Mouse (Mus musculus) neural tube, embryonic 10.5 days (tissue): ENCODE data around the gene Lypla2.
A peak's percentile ranks its signal among the peaks of the same experiment; 100 is the strongest.

Experiments
- DNase-seq: peaks from one replicate; pipeline ENCODE4 v3.0.0-alpha.2; 2017; ENCODE audit warnings: low spot score; ENCODE audit errors: extremely low spot score

Lypla2 gene

GRCm38 (mm10) chr4:135921257-135922120 is 50.9 kb downstream of the Lypla2 start:
- DNase-seq, result peak; percentile 38

DNA sequence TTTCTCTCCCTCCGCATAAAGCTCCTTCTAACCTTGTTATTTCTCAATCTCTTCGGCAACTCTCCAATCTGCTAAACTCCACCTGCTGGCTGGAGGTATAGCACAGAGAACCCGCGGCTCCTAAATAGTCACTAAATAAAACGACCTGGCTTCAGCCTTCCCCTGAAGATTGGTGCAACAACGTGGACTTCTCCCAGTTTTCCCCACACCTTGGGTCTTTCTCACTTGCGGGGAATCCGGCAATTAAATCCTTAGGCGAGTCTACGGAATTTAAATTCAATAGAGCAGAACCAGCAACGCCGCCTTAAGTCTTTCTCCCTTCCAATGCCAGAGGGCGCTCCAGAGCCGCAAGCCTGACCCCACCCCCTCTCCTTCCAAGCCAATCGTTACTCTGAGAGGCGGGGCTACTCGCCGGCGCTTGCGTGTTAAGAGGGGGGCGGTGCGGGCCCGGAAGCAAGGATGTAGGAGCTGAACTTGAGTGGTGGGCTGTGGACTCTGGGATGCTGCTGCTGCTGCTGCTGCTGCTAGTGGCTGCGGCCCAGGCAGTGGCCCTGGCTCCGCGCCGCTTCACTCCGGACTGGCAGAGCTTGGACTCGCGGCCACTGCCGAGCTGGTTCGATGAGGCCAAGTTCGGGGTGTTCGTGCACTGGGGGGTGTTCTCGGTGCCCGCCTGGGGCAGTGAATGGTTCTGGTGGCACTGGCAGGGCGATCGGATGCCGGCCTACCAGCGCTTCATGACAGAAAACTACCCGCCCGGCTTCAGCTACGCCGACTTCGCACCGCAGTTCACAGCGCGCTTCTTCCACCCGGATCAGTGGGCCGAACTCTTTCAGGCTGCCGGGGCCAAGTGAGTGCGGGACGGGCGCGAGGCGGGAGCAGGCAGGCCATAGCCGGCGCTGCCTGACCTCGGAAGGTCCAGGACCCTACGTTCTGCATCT is 51.9 kb downstream of the Lypla2 start, which contains the start of gene Fuca1:
TSS of gene Fuca1 (plus strand) at position 432 of the 938 bp plus-strand sequence.
- DNase-seq, result peak; percentile 93

DNA sequence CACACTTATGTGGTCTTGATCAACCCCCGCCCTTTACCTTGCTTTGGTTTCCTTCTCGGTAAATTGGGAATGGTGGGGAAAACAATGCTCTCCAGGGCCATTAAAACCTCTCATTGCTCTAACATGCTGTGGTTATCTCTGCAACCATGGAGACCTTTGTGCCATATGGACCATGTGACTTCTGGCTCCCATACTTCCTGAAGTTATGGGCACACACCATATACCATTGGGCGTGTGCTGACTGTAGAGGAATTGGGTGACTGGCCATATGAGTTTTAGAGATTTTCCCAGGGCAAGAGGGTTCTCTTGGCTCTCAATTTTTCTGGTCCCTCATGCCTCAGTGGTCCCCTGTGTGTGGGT is 53.2 kb downstream of the Lypla2 start:
- no peak for DNase-seq

- DNase-seq, result no peak
These were observed 53.7 kb downstream of the Lypla2 start for GRCm38 (mm10) chr4:135918635-135919279.
